Mouse (Mus musculus): ENCODE measurements around the gene Baiap2. TPM values are rescaled to one million over a fixed set of nuclear protein-coding genes. Genes with fewer than 3 reads are reported as not detected.

Baiap2 gene
- polyA plus RNA-seq, 1 experiment from 2014 or later = 11.9 TPM

DNA sequence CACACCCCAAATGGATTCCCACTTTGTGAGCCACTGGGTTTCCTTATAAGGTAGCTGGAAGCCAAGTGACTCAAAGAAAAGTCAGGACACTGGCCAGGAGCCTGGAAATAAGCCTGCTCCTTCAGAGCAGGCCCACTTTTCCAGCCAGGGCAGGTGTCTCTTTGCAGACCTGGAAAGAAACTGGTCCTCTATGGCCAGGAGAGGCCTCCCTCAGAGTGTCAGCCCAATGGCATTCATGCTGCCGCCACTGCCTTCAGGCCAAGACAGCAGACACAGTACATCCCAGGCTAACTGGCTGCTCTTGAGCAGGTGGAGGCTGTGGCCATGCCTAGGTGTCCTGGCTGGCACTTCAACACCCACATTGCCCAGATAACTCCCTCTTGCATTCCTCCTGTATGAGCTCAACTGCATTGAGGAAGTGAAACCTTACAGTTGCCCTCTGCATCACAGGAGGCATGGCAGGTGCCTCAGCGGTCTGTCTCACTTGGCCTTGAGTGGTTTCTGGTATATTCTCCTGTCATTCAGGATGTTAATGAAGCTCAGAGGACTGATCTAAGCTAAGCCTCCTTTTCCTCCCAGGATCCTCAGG lies 12.3 kb downstream of the Baiap2 start:
- no peaks in the 10 kb centered on the region for H3K9me3 ChIP-seq (ENCODE audit: control insufficient read depth, low read length)
- no peak overlapping the region for H3K27ac ChIP-seq (ENCODE audit: low read depth, low read length)
- no peaks in the 10 kb centered on the region for H3K4me1 ChIP-seq (ENCODE audit: control insufficient read depth, insufficient read depth, low read length)
- no peak overlapping the region for H3K4me2 ChIP-seq (ENCODE audit: low read depth)
- 74% methylated on average over 2 of the region's 2 CpGs for WGBS
- H3K36me3 ChIP-seq (ENCODE audit: control insufficient read depth, insufficient read depth, low read length) = no peaks in the 10 kb centered on the region
- DNase-seq (ENCODE audit: low spot score) (no peak), ATAC-seq (ENCODE audit: insufficient read depth, low FRiP score, low TSS enrichment) (no peak)
- H3K9ac ChIP-seq (ENCODE audit: low read length) = no peak overlapping the region
- no peaks in the 10 kb centered on the region for H3K27me3 ChIP-seq (ENCODE audit: control insufficient read depth, insufficient read depth, low read length)
- H3K4me3 ChIP-seq (ENCODE audit: low read depth, low read length) = no peak overlapping the region

DNA sequence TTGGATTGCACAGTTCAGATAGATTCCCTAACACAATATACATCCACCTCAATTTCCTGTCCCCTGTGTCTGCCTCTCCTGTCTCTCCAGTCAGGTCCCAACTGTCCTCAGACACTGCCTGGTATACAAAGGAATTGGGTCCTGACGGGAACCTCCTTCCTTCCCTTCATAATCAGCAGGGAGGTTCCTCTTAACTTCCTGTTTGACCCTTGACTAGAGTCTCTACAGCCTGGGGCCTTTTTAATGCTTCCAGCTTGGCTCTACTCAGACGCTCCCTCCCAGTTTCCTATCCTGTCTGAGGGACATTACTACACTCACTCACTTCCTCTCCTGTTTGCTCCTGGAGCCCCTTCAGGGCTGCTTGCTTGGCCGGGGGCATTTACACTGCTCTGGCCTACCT lies 12.9 kb downstream of the Baiap2 start:
- H3K36me3 ChIP-seq (ENCODE audit: control insufficient read depth, insufficient read depth, low read length) = no peaks in the 10 kb centered on the region
- H3K4me1 ChIP-seq (ENCODE audit: control insufficient read depth, insufficient read depth, low read length) = no peaks in the 10 kb centered on the region
- no peaks in the 10 kb centered on the region for H3K27me3 ChIP-seq (ENCODE audit: control insufficient read depth, insufficient read depth, low read length)
- no peaks in the 10 kb centered on the region for H3K9me3 ChIP-seq (ENCODE audit: control insufficient read depth, low read length)
- ATAC-seq (ENCODE audit: insufficient read depth, low FRiP score, low TSS enrichment) = no peak
- no peak overlapping the region for H3K4me3 ChIP-seq (ENCODE audit: low read depth, low read length)
- no peak overlapping the region for H3K9ac ChIP-seq (ENCODE audit: low read length)
- H3K27ac ChIP-seq (ENCODE audit: low read depth, low read length) = no peak overlapping the region
- H3K4me2 ChIP-seq (ENCODE audit: low read depth) = no peak overlapping the region
- no peak for DNase-seq (ENCODE audit: low spot score)
- WGBS = 65% methylated on average over 3 of the region's 3 CpGs

DNA sequence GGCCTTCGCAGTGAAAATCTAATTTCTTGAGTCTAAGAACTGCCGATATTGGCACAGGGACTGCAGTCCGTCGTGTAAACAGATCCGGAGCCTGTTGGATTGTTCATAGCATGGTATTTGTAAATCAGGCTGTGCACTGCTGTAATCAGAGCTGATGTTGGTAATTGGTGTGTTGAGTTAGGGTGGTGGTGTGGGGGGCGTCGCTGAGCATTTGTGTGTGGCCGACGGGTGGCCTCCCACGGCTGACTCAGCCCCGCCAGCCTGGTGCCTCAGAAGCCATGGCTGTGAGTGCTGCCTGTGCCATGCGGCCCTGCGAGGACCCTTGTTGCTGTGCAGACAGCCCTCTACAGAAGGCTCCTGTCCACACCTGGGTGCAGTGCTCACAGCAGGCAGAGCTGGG lies 14.0 kb downstream of the Baiap2 start:
- 84% methylated on average over 13 of the region's 13 CpGs for WGBS
- H3K27ac ChIP-seq (ENCODE audit: low read depth, low read length) = no peak overlapping the region
- no peaks in the 10 kb centered on the region for H3K4me1 ChIP-seq (ENCODE audit: control insufficient read depth, insufficient read depth, low read length)
- no peaks in the 10 kb centered on the region for H3K36me3 ChIP-seq (ENCODE audit: control insufficient read depth, insufficient read depth, low read length)
- DNase-seq (ENCODE audit: low spot score) (no peak), ATAC-seq (ENCODE audit: insufficient read depth, low FRiP score, low TSS enrichment) (no peak)
- no peaks in the 10 kb centered on the region for H3K27me3 ChIP-seq (ENCODE audit: control insufficient read depth, insufficient read depth, low read length)
- H3K9me3 ChIP-seq (ENCODE audit: control insufficient read depth, low read length) = no peaks in the 10 kb centered on the region
- no peak overlapping the region for H3K4me2 ChIP-seq (ENCODE audit: low read depth)
- no peak overlapping the region for H3K4me3 ChIP-seq (ENCODE audit: low read depth, low read length)
- no peak overlapping the region for H3K9ac ChIP-seq (ENCODE audit: low read length)

DNA sequence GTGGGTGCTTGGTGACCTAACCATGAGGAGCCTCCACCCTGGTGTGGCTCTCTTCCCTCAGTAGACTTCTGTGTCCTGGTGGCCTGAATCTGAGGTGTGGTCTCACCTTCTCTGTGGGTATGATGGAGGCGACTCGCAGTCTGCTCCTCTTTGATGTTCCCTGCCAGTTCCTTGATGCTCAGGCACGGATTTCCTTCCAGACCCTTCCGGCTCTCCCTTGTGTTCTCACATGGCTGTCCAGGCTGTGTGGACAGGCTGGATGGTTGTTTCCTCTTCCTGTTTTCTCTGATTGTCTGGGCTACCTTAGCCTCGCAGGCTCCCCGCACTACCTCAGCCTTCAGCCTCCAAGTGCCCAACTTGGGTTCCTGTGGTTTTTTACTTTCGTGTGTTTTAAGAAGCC lies 16.3 kb downstream of the Baiap2 start:
- H3K9me3 ChIP-seq (ENCODE audit: control insufficient read depth, low read length) = no peaks in the 10 kb centered on the region
- DNase-seq (ENCODE audit: low spot score) (no peak), ATAC-seq (ENCODE audit: insufficient read depth, low FRiP score, low TSS enrichment) (no peak)

DNA sequence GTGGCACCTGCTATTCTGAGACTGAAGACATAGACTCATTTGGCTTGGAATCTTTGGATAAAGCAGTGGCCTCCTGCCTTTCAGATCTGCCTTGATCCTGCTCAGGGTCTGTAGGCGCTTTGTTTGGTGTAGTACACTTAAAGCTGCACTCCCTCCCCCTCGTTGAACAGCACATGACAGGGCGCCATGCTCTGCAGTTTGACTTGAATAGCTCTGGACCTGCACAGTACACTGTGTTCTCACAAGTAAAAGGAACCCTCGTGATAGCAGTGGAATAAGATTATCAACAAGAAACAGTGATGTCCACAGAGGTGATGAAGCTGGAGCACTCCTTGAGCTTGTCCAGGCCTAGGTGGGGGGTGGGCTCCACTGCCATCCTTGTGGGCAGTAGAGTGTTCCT lies 17.2 kb downstream of the Baiap2 start:
- Histone ChIP-seq H3K9me3 (ENCODE audit: control insufficient read depth, low read length) (no peaks in the 10 kb centered on the region), H3K9ac (ENCODE audit: low read length) (no peak overlapping the region), H3K4me3 (ENCODE audit: low read depth, low read length) (no peak overlapping the region), H3K4me2 (ENCODE audit: low read depth) (no peak overlapping the region), H3K27ac (ENCODE audit: low read depth, low read length) (no peak overlapping the region), H3K4me1 (ENCODE audit: control insufficient read depth, insufficient read depth, low read length) (no peaks in the 10 kb centered on the region), H3K36me3 (ENCODE audit: control insufficient read depth, insufficient read depth, low read length) (no peaks in the 10 kb centered on the region), H3K27me3 (ENCODE audit: control insufficient read depth, insufficient read depth, low read length) (no peaks in the 10 kb centered on the region)
- DNase-seq (ENCODE audit: low spot score) = no peak
- 79% methylated on average over 4 of the region's 4 CpGs for WGBS
- no peak for ATAC-seq (ENCODE audit: insufficient read depth, low FRiP score, low TSS enrichment)

More for the DNA sequence above, 16.3 kb downstream of the Baiap2 start:
- Histone ChIP-seq H3K4me1 (ENCODE audit: control insufficient read depth, insufficient read depth, low read length) (no peaks in the 10 kb centered on the region), H3K9ac (ENCODE audit: low read length) (no peak overlapping the region), H3K4me2 (ENCODE audit: low read depth) (no peak overlapping the region), H3K27me3 (ENCODE audit: control insufficient read depth, insufficient read depth, low read length) (no peaks in the 10 kb centered on the region), H3K36me3 (ENCODE audit: control insufficient read depth, insufficient read depth, low read length) (no peaks in the 10 kb centered on the region), H3K27ac (ENCODE audit: low read depth, low read length) (no peak overlapping the region), H3K4me3 (ENCODE audit: low read depth, low read length) (no peak overlapping the region)
- 87% methylated on average over 7 of the region's 7 CpGs for WGBS

DNA sequence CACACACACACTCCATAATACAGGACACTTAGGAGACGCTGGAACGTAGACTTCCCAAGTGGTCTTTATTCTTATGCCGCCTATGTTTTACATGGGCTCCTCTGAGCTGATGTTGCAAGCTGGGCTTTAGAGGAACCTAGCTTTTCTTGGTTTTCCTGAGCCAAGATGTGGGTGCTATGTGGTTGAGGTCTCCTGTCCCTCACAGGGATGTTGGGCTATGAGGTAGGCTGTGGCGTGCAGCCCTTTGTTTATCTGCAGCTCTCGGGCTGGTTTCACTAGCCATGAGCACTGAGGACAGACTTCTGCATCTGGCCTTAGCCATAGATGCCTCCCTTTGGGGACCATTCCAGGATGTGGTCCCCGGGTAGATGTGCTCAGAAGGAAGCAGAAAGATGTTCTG lies 18.1 kb downstream of the Baiap2 start:
- ATAC-seq (ENCODE audit: insufficient read depth, low FRiP score, low TSS enrichment) (no peak), DNase-seq (ENCODE audit: low spot score) (no peak)
- H3K36me3 ChIP-seq (ENCODE audit: control insufficient read depth, insufficient read depth, low read length) = no peaks in the 10 kb centered on the region
- no peak overlapping the region for H3K4me3 ChIP-seq (ENCODE audit: low read depth, low read length)
- H3K27ac ChIP-seq (ENCODE audit: low read depth, low read length) = no peak overlapping the region
- H3K27me3 ChIP-seq (ENCODE audit: control insufficient read depth, insufficient read depth, low read length) = no peaks in the 10 kb centered on the region
- no peaks in the 10 kb centered on the region for H3K4me1 ChIP-seq (ENCODE audit: control insufficient read depth, insufficient read depth, low read length)
- 93% methylated on average over 6 of the region's 6 CpGs for WGBS
- H3K9ac ChIP-seq (ENCODE audit: low read length) = no peak overlapping the region
- H3K4me2 ChIP-seq (ENCODE audit: low read depth) = no peak overlapping the region
- H3K9me3 ChIP-seq (ENCODE audit: control insufficient read depth, low read length) = no peaks in the 10 kb centered on the region

DNA sequence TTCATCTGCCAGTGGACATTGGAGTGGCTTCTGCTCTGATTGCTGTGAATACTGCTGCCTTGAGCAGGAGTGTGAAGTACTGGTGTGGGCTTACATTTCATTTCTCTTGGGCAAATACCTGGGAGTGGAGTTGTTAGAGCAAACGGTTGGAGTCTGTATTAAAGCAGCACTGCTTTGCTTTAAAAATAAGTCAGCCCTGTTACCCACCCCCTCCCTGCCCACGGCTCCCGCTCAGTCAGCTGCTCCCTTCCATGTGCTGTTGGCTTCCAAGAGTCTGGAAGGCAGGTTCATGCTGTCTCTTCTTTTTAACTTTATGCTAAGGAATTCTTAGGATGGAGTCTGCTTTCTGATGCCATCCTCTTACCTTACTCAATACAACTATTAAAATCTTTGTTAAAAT lies 18.9 kb downstream of the Baiap2 start:
- H3K27me3 ChIP-seq (ENCODE audit: control insufficient read depth, insufficient read depth, low read length) = no peaks in the 10 kb centered on the region
- no peak overlapping the region for H3K9ac ChIP-seq (ENCODE audit: low read length)
- H3K4me3 ChIP-seq (ENCODE audit: low read depth, low read length) = no peak overlapping the region
- no peak for DNase-seq (ENCODE audit: low spot score)
- ATAC-seq (ENCODE audit: insufficient read depth, low FRiP score, low TSS enrichment) = no peak
- H3K36me3 ChIP-seq (ENCODE audit: control insufficient read depth, insufficient read depth, low read length) = no peaks in the 10 kb centered on the region
- 83% methylated on average over 3 of the region's 3 CpGs for WGBS
- H3K4me1 ChIP-seq (ENCODE audit: control insufficient read depth, insufficient read depth, low read length) = no peaks in the 10 kb centered on the region
- H3K27ac ChIP-seq (ENCODE audit: low read depth, low read length) = no peak overlapping the region
- no peak overlapping the region for H3K4me2 ChIP-seq (ENCODE audit: low read depth)
- H3K9me3 ChIP-seq (ENCODE audit: control insufficient read depth, low read length) = no peaks in the 10 kb centered on the region

DNA sequence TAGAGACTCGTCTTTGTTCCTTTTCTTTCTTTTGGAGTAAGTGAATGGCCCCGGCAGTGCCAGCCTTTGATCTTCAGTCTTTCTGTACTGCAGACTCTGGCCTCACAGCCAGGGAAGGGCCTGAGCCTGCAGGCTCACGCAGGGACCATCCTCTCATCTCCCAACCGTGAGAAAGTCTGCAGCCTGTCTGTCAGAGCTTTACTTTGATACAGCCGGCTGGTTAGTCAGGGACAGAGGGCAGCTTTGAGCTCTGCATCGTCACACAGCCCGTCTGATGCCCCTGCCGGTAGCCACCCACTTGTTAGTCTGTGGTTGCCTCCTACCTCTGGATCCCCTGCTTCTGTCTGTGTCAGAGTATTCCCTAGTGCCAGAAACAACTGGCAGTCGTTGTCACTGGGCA lies 22.5 kb downstream of the Baiap2 start:
- Histone ChIP-seq H3K36me3 (ENCODE audit: control insufficient read depth, insufficient read depth, low read length) (no peaks in the 10 kb centered on the region), H3K4me2 (ENCODE audit: low read depth) (no peak overlapping the region), H3K27ac (ENCODE audit: low read depth, low read length) (no peak overlapping the region), H3K4me3 (ENCODE audit: low read depth, low read length) (no peak overlapping the region), H3K4me1 (ENCODE audit: control insufficient read depth, insufficient read depth, low read length) (peaks cover 5% of the 10 kb centered on the region; the same call in 1 of the 2 replicates), H3K27me3 (ENCODE audit: control insufficient read depth, insufficient read depth, low read length) (no peaks in the 10 kb centered on the region), H3K9ac (ENCODE audit: low read length) (0 out of 2 replicates have a peak overlapping the region, but pooled peaks have one; percentile 31), H3K9me3 (ENCODE audit: control insufficient read depth, low read length) (no peaks in the 10 kb centered on the region)
- DNase-seq (ENCODE audit: low spot score) (no peak), ATAC-seq (ENCODE audit: insufficient read depth, low FRiP score, low TSS enrichment) (no peak)
- 11% methylated on average over 9 of the region's 9 CpGs for WGBS

DNA sequence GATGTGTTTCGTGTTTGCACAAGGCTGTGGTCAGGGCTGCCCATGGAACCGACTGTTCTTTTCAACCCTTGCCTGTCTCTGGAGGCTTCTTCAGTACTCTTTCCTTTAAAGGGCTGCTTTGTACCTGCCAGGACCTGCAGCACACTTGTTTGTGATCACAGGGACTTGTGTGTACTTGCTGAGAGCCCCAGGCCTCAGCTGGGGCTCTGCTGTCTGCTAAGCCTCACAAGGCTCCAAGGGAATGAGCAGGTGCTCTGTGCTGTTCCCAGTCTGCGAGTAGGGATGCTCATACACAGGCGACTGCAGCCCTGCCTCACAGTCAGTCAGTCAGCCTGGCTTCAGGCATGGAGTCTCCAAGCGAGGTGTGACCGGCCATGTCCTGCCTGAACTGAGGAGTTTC lies 23.7 kb downstream of the Baiap2 start:
- Histone ChIP-seq H3K4me1 (ENCODE audit: control insufficient read depth, insufficient read depth, low read length) (peaks cover 5% of the 10 kb centered on the region; the same call in 1 of the 2 replicates), H3K27me3 (ENCODE audit: control insufficient read depth, insufficient read depth, low read length) (no peaks in the 10 kb centered on the region), H3K4me2 (ENCODE audit: low read depth) (no peak overlapping the region), H3K9me3 (ENCODE audit: control insufficient read depth, low read length) (no peaks in the 10 kb centered on the region), H3K36me3 (ENCODE audit: control insufficient read depth, insufficient read depth, low read length) (no peaks in the 10 kb centered on the region), H3K4me3 (ENCODE audit: low read depth, low read length) (no peak overlapping the region), H3K27ac (ENCODE audit: low read depth, low read length) (no peak overlapping the region), H3K9ac (ENCODE audit: low read length) (no peak overlapping the region; the same call in 1 of the 2 replicates)
- DNase-seq (ENCODE audit: low spot score) (no peak), ATAC-seq (ENCODE audit: insufficient read depth, low FRiP score, low TSS enrichment) (no peak)
- WGBS = 81% methylated on average over 6 of the region's 6 CpGs
